Mouse (Mus musculus): ENCODE data around the gene Npcd. TPM values are rescaled to one million over a fixed set of nuclear protein-coding genes. Genes with fewer than 3 reads are reported as not detected.

Gene Npcd
- polyA plus RNA-seq, 1 experiment: 0.23 TPM

DNA sequence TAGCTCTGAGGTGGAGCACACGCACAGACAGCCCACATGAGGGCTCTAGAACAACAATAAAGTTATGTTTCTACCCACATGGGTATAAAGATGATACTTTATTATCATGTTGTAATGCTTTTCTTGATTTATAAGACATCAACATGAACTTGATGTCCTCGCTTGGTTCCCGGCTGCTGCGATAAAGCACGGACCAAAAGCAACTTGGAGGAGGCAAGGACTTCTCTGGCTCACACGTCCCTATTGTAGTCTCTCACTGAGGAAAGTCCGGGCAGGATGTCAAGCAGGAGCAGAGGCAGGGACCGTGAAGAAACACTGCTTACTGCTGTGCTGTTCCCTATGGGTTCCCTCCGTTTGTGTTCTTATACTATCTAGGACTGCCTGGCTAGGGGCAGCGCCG lies 90.0 kb downstream of the Npcd start:
- H3K4me1 ChIP-seq (ENCODE audit: control insufficient read depth, insufficient read depth, insufficient read length, low read length): peaks cover 5% of the 10 kb centered on the region; the same call in 1 of the 2 replicates
- no peak overlapping the region for H3K27ac ChIP-seq (ENCODE audit: insufficient read depth, low read depth, low read length)
- no peaks in the 10 kb centered on the region for H3K27me3 ChIP-seq (ENCODE audit: control insufficient read depth, insufficient read depth, low read length)
- WGBS: 93% methylated on average over 11 of the region's 11 CpGs
- no peak overlapping the region for H3K4me3 ChIP-seq (ENCODE audit: low read depth, low read length)
- TF ChIP-seq CTCF (IDR thresholded peaks at IDR 0.05; ENCODE audit: extremely low read depth, insufficient read length, insufficient replicate concordance, low read depth, low read length) (no peak), POLR2A (IDR thresholded peaks at IDR 0.05; ENCODE audit: low read depth, low read length) (no peak)
- H3K36me3 ChIP-seq (ENCODE audit: control insufficient read depth, insufficient read depth, low read length): no peaks in the 10 kb centered on the region

DNA sequence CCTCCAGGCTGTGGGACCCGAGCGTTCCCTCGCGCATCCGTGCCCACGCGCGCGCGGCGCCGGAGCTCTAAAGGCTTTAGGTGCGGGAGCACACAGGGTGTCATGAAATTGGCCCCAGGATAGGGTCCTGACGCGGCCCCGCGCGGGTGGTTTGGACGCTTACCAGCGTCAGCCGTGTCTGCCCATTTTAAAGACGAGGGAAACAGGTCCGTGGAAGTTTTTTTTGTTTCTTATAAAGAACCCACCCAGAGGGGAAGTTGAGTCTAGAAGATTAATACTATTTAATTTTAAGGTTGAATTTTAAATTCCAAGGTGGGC lies 91.4 kb downstream of the Npcd start:
- 0% methylated on average over 23 of the region's 23 CpGs for WGBS

DNA sequence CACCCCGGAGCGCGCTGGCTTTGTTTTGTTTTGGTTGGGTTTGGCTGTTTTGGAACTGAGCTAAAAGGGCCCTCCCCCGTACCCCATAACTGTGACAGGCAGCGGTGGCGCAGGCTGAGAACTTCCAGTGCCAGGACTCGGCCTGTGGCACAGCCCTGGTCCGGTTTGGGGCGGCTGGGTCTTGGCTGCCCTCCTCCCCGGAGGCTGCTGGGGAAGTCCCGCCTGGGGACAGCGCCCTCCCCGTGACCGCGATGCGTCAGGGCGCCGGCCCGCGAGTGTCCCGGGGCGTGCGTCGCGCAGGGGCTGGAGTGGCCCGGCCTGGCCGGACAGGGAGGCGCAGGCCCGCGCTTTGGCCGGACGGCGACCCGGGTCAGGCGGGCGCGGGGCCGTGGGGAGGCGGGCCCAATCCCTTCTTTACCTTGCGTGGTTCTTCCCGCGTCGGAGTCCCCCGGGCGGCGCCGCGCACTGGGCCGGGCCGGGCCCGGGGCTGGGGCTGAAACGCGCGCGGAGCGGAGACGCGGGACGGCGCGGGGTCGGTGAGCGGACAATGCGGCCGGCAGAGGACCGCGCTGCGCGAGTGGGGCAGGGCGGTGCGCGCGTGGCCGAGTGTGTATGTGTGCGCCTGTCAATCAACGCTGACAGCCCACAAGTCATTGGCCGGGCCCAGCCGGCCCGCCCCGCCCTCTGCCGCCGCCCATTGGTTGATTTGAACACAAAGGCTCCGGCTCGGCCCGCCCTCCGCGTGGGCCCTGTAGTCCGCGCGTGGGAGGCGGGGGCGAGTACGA lies 91.9 kb downstream of the Npcd start, which contains the start of gene Sun2:
Sun2 (minus strand) TSS at position 616 of the 785 bp plus-strand sequence.
- under 1% methylated on average over 93 of the region's 93 CpGs for WGBS
- peak within 1 kb of the TSS; percentile 86 for H3K27ac ChIP-seq (ENCODE audit: insufficient read depth, low read depth, low read length)
- peaks cover 5% of the 10 kb centered on the region; the same call in 1 of the 2 replicates for H3K36me3 ChIP-seq (ENCODE audit: control insufficient read depth, insufficient read depth, low read length)
- TF ChIP-seq CTCF (IDR thresholded peaks at IDR 0.05; ENCODE audit: extremely low read depth, insufficient read length, insufficient replicate concordance, low read depth, low read length) (no peak), POLR2A (IDR thresholded peaks at IDR 0.05; ENCODE audit: low read depth, low read length) (peak; percentile 27; the same call in 1 of the 2 replicates)
- peaks cover 5% of the 10 kb centered on the region for H3K4me1 ChIP-seq (ENCODE audit: control insufficient read depth, insufficient read depth, insufficient read length, low read length)
- peak within 1 kb of the TSS; percentile 97 for H3K4me3 ChIP-seq (ENCODE audit: low read depth, low read length)
- H3K27me3 ChIP-seq (ENCODE audit: control insufficient read depth, insufficient read depth, low read length): no peaks in the 10 kb centered on the region

More for the DNA sequence above, 91.4 kb downstream of the Npcd start:
- H3K4me3 ChIP-seq (ENCODE audit: low read depth, low read length): peak overlapping the region; percentile 97
- TF ChIP-seq CTCF (IDR thresholded peaks at IDR 0.05; ENCODE audit: extremely low read depth, insufficient read length, insufficient replicate concordance, low read depth, low read length) (no peak), POLR2A (IDR thresholded peaks at IDR 0.05; ENCODE audit: low read depth, low read length) (no peak)
- peaks cover 5% of the 10 kb centered on the region for H3K4me1 ChIP-seq (ENCODE audit: control insufficient read depth, insufficient read depth, insufficient read length, low read length)
- no peaks in the 10 kb centered on the region for H3K27me3 ChIP-seq (ENCODE audit: control insufficient read depth, insufficient read depth, low read length)
- H3K36me3 ChIP-seq (ENCODE audit: control insufficient read depth, insufficient read depth, low read length): peaks cover 4% of the 10 kb centered on the region; the same call in 1 of the 2 replicates
- no peak overlapping the region for H3K27ac ChIP-seq (ENCODE audit: insufficient read depth, low read depth, low read length)

DNA sequence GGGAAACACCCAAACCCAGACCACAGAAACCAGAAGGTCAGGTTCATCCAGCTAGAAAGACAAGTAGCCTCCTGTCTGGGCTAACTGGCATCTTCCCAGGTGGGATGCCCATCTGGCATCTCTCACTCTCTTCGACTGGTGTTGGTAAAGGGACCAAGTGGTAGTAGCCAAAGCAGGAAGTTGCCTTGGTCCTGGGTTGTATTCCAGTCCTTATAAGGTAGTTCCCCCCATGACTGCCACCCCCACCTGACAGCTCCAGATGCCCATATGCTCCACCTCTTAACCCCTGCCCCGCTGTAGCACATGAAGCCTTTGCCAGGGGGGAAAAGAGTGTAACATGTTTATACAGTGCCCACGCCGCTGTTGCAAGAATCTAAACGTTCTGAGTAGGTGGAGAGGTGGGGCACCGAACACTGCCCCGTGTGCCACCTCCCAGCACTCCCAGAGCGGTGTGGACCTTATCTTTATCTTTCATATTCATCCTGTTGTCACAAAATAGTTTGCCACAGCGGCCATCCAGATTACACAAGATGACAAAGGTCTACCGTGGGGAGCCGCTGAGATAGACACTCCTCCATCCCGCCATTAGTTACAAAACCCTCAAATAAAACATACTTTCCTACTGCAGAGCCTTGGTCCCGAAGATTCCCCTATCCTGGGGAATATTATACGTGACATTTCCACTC lies 92.7 kb downstream of the Npcd start:
- Histone ChIP-seq H3K4me1 (ENCODE audit: control insufficient read depth, insufficient read depth, insufficient read length, low read length) (peaks cover 5% of the 10 kb centered on the region), H3K27me3 (ENCODE audit: control insufficient read depth, insufficient read depth, low read length) (no peaks in the 10 kb centered on the region), H3K4me3 (ENCODE audit: low read depth, low read length) (peak overlapping the region; percentile 97), H3K27ac (ENCODE audit: insufficient read depth, low read depth, low read length) (peak overlapping the region; percentile 86), H3K36me3 (ENCODE audit: control insufficient read depth, insufficient read depth, low read length) (peaks cover 8% of the 10 kb centered on the region; the same call in 1 of the 2 replicates)
- TF ChIP-seq POLR2A (IDR thresholded peaks at IDR 0.05; ENCODE audit: low read depth, low read length): no peak
- no peak for TF ChIP-seq CTCF (IDR thresholded peaks at IDR 0.05; ENCODE audit: extremely low read depth, insufficient read length, insufficient replicate concordance, low read depth, low read length)
- 1% methylated on average over 14 of the region's 14 CpGs for WGBS

DNA sequence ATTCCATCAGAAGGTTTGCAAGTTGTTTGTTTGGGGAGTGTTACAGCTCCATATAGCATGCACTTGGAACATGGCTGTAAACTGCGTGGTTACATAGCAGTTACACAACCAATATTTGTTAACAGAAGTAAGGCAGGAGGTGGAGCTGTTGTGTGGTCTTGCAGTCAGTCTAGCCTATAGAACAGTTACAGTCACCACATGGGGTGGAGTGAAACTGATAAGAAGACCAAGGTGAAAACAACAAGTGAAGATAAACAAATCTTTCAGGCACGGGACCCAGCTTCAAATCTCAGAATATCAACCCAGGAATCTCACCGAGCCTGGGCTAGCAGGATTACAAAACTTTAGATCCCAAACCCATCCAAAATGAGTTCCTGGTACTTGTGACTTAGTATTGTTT lies 93.3 kb downstream of the Npcd start:
- no peak for TF ChIP-seq POLR2A (IDR thresholded peaks at IDR 0.05; ENCODE audit: low read depth, low read length)
- H3K4me3 ChIP-seq (ENCODE audit: low read depth, low read length): no peak overlapping the region; the same call in 1 of the 2 replicates
- peak overlapping the region; percentile 86 for H3K27ac ChIP-seq (ENCODE audit: insufficient read depth, low read depth, low read length)
- peaks cover 5% of the 10 kb centered on the region for H3K4me1 ChIP-seq (ENCODE audit: control insufficient read depth, insufficient read depth, insufficient read length, low read length)
- WGBS: 58% methylated on average over 3 of the region's 3 CpGs
- no peaks in the 10 kb centered on the region for H3K27me3 ChIP-seq (ENCODE audit: control insufficient read depth, insufficient read depth, low read length)
- H3K36me3 ChIP-seq (ENCODE audit: control insufficient read depth, insufficient read depth, low read length): peaks cover 8% of the 10 kb centered on the region; the same call in 1 of the 2 replicates

Other genes with a start within 250 kb of the Npcd start
- 0.08 TPM in 1 of 2 replicates, not detected in the other for gene Dmc1, start 229.1 kb downstream of the Npcd start, polyA plus RNA-seq (2012; rRNA removed)
- gene Fam227a, start 175.3 kb downstream of the Npcd start, polyA plus RNA-seq (2012; rRNA removed): 0.06 and 0.25 TPM in 2 replicates
- gene Cby1, start 175.0 kb downstream of the Npcd start, polyA plus RNA-seq (2012; rRNA removed): 3.1 and 5.6 TPM in 2 replicates
- gene Tomm22, start 163.4 kb downstream of the Npcd start, polyA plus RNA-seq (2012; rRNA removed): 13.8 and 21.7 TPM in 2 replicates
- 9.5 and 14.2 TPM in 2 replicates for gene Josd1, start 146.3 kb downstream of the Npcd start, polyA plus RNA-seq (2012; rRNA removed)
- 18.6 and 34.9 TPM in 2 replicates for gene Gtpbp1, start 143.4 kb downstream of the Npcd start, polyA plus RNA-seq (2012; rRNA removed)
- 12.1 and 18.5 TPM in 2 replicates for gene Sun2, start 91.7 kb downstream of the Npcd start, polyA plus RNA-seq (2012; rRNA removed)
- gene Dnal4, start 56.4 kb downstream of the Npcd start, polyA plus RNA-seq (2012; rRNA removed): 8.6 and 18.7 TPM in 2 replicates
- 1.0 and 1.3 TPM in 2 replicates for gene Nptxr, start 29.5 kb downstream of the Npcd start, polyA plus RNA-seq (2012; rRNA removed)
- 11.1 and 19.9 TPM in 2 replicates for gene Cbx6, start 451 bp upstream of the Npcd start, polyA plus RNA-seq (2012; rRNA removed)
- 9.3 and 21.1 TPM in 2 replicates for gene Apobec3, start 57.4 kb upstream of the Npcd start, polyA plus RNA-seq (2012; rRNA removed)
- gene Cbx7, start 136.9 kb upstream of the Npcd start, polyA plus RNA-seq (2012; rRNA removed): 9.9 and 32.8 TPM in 2 replicates
- gene Pdgfb, start 180.7 kb upstream of the Npcd start, polyA plus RNA-seq (2012; rRNA removed): 5.7 and 8.0 TPM in 2 replicates